Mouse (Mus musculus) olfactory bulb, adult 2 months (tissue): ENCODE results near the gene Cdc7. TPM values are rescaled to one million over a fixed set of nuclear protein-coding genes. Genes with fewer than 3 reads are reported as not detected.

Experiments
- H3K27ac ChIP-seq: fragments of 200-500 bp; 2 replicates; pipeline ENCODE4 v1.5.1; 2012; ENCODE audit warnings: low read depth, low read length; ENCODE audit not compliant: insufficient read depth
- H3K4me1 ChIP-seq: fragments of 200-500 bp; 2 replicates; pipeline ENCODE4 v1.6.1; 2012; ENCODE audit warnings: low read length; ENCODE audit not compliant: control insufficient read depth, insufficient read depth
- H3K4me3 ChIP-seq: fragments of 200-500 bp; 2 replicates; pipeline ENCODE4 v1.5.1; 2012; ENCODE audit warnings: mild to moderate bottlenecking, low read depth, low read length, moderate library complexity; ENCODE audit not compliant: insufficient read depth
- CTCF ChIP-seq: fragments of 200-500 bp; IDR thresholded peaks from 2 replicates; pipeline ENCODE4 v1.5.1; 2012; ENCODE audit warnings: low read depth, mild to moderate bottlenecking, low read length, moderate library complexity; ENCODE audit not compliant: insufficient read depth
- POLR2A ChIP-seq: fragments of 200-500 bp; IDR thresholded peaks from 2 replicates; pipeline ENCODE4 v1.6.1; 2012; ENCODE audit warnings: mild to moderate bottlenecking, low read depth, low read length, moderate library complexity; ENCODE audit not compliant: insufficient read depth
- WGBS: fragments of 180-500 bp; shearing (Covaris S2); methylation state at CpG from one replicate; pipeline ENCODE4 v1.1.7; 2018; 5-methylcytosine and 5-hydroxymethylcytosine counted together
- polyA plus RNA-seq: library from polyadenylated mRNA; stranded (reverse); fragments of >200 nt; gene quantifications from 2 replicates; pipeline ENCODE4 v1.2.4, GENCODE M21; 2012; ENCODE audit warnings: low replicate concordance; ENCODE audit not compliant: missing spikeins, insufficient read depth, insufficient read length

Cdc7 gene
- polyA plus RNA-seq, 1 experiment: not detected

DNA sequence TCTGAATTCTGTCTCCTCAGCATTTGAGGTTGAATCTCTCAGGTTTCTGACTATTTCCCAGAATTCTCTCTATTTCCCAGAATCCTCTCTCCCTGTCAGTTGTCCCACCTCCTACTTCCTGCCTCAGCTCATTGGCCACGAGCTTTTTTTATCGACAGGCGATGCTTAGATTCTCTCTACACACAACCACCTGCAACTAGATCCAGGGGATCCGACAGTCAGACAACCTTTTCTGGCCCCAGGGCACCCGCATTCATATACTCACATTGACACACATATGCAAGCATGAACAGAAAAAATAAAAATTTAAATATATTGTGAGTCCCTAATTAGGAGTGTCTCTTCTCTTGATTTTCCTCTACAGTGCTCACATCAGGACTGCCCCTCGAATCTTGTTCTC lies 63.5 kb downstream of the Cdc7 start:
- TF ChIP-seq CTCF: no peak
- TF ChIP-seq POLR2A: no peak
- Histone ChIP-seq H3K4me1 (no peaks in the 10 kb centered on the region; the same call in 1 of the 2 replicates), H3K4me3 (no peak overlapping the region), H3K27ac (no peak overlapping the region)
- WGBS: 93% methylated on average over 6 of the region's 6 CpGs

- Histone ChIP-seq H3K4me1 (no peaks in the 10 kb centered on the region; the same call in 1 of the 2 replicates), H3K27ac (no peak overlapping the region), H3K4me3 (no peak overlapping the region)
- 51% methylated on average over 1 of the region's 1 CpGs for WGBS
- TF ChIP-seq POLR2A (no peak), CTCF (no peak)
These were observed 64.4 kb downstream of the Cdc7 start for GRCm38 (mm10) chr5:107028557-107028956.

GRCm38 (mm10) chr5:107029801-107030200 lies 65.7 kb downstream of the Cdc7 start:
- WGBS: 82% methylated on average over 4 of the region's 4 CpGs
- H3K4me1 ChIP-seq: no peaks in the 10 kb centered on the region; the same call in 1 of the 2 replicates
- H3K27ac ChIP-seq: no peak overlapping the region
- TF ChIP-seq POLR2A (no peak), CTCF (no peak)
- no peak overlapping the region for H3K4me3 ChIP-seq

GRCm38 (mm10) chr5:107030821-107031220 lies 66.7 kb downstream of the Cdc7 start:
- WGBS: 95% methylated on average over 10 of the region's 10 CpGs
- no peak overlapping the region for H3K4me3 ChIP-seq
- TF ChIP-seq CTCF: no peak
- no peak for TF ChIP-seq POLR2A
- no peak overlapping the region for H3K27ac ChIP-seq
- no peaks in the 10 kb centered on the region; the same call in 1 of the 2 replicates for H3K4me1 ChIP-seq

Other genes starting within 250 kb of the Cdc7 start
- not detected in 2 replicates for gene Hfm1, start 38.0 kb upstream of the Cdc7 start, polyA plus RNA-seq